Mouse (Mus musculus) lung, embryonic 16.5 days (tissue): Measurements from ENCODE around the gene Klri1. TPM values are rescaled to one million over a fixed set of nuclear protein-coding genes. Genes with fewer than 3 reads are reported as not detected.
"Not testable (repeated sequence)": the region's sequence is repeated elsewhere in the genome, so short reads cannot be mapped to it uniquely, and the experiment has no call there.

Experiments
- ATAC-seq: fragments of 200-750 bp; cut with Nextera tagmentation; 2 replicates; pipeline ENCODE4 v1.8.0; 2017; ENCODE audit warnings: low read depth, mild to moderate bottlenecking, moderate library complexity
- H3K27ac ChIP-seq: fragments of 300-500 bp; sonication (generic); 2 replicates; pipeline ENCODE4 v1.5.1; 2014; ENCODE audit warnings: mild to moderate bottlenecking, control low read depth, low read length
- H3K27me3 ChIP-seq: fragments of 300-500 bp; sonication (generic); 2 replicates; pipeline ENCODE4 v1.6.1; 2014; ENCODE audit warnings: low read depth, low read length, mixed read lengths; ENCODE audit not compliant: control insufficient read depth, insufficient read depth
- H3K36me3 ChIP-seq: fragments of 300-500 bp; sonication (generic); 2 replicates; pipeline ENCODE4 v1.6.1; 2014; ENCODE audit warnings: low read length; ENCODE audit not compliant: control insufficient read depth, insufficient read depth
- H3K4me1 ChIP-seq: fragments of 300-500 bp; sonication (generic); replicated peaks from 2 replicates; pipeline ENCODE4 v1.6.1; 2014; ENCODE audit warnings: low read length, mixed read lengths; ENCODE audit not compliant: control insufficient read depth, insufficient read depth
- H3K4me2 ChIP-seq: fragments of 300-500 bp; sonication (generic); 2 replicates; pipeline ENCODE4 v1.6.1; 2014; ENCODE audit warnings: low read depth, low read length, control low read depth
- H3K4me3 ChIP-seq: fragments of 300-500 bp; sonication (generic); 2 replicates; pipeline ENCODE4 v1.5.1; 2014; ENCODE audit warnings: mild to moderate bottlenecking, low read length, control low read depth
- H3K9ac ChIP-seq: fragments of 300-500 bp; sonication (generic); 2 replicates; pipeline ENCODE4 v1.6.1; 2014; ENCODE audit warnings: low read length, control low read depth
- H3K9me3 ChIP-seq: fragments of 300-500 bp; sonication (generic); 2 replicates; pipeline ENCODE4 v1.6.1; 2016; ENCODE audit warnings: low read length; ENCODE audit not compliant: control insufficient read depth
- WGBS: fragments of 180-500 bp; shearing (Covaris S2); extraction: QIAGEN DNeasy Blood & Tissue Kit; methylation state at CpG from one replicate; pipeline ENCODE4 v1.1.7; 2014; 5-methylcytosine and 5-hydroxymethylcytosine counted together
- microRNA-seq: library from miRNA; unstranded; fragments of <30 nt; microRNA quantifications from one replicate; pipeline ENCODE4, GENCODE M21; 2016
- polyA plus RNA-seq: library from polyadenylated mRNA; unstranded; fragments of >200 nt; fragmentation: Nextera tagmentation; extraction: Ambion mirVana; gene quantifications from 2 replicates; pipeline ENCODE4 v1.2.1, GENCODE M21; 2015

The Klri1 gene
- polyA plus RNA-seq, 1 experiment from 2014 or later, result not detected

DNA sequence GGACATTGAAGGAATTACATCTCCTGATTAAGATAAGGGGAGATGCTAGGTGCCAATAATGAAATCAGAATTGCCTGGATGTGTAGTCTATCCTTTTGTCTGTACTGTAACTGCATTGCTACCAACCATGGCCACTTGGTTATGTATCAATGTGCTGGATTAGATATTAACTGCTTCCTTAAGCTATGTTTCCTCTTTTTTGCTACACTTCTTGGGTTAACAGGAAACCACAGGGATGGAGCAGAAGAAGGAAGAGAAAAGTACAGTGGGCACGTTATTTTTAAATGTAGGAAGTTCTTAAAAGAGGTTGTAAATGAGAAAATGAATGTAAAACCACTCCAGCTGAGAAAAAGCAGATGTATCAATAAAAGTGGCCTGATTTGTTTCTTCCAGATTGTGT, 3.4 kb downstream of the Klri1 start:
- no peak for ATAC-seq
- H3K36me3 ChIP-seq, result no peaks in the 10 kb centered on the region
- 34% methylated on average over 1 of the region's 1 CpGs for WGBS

DNA sequence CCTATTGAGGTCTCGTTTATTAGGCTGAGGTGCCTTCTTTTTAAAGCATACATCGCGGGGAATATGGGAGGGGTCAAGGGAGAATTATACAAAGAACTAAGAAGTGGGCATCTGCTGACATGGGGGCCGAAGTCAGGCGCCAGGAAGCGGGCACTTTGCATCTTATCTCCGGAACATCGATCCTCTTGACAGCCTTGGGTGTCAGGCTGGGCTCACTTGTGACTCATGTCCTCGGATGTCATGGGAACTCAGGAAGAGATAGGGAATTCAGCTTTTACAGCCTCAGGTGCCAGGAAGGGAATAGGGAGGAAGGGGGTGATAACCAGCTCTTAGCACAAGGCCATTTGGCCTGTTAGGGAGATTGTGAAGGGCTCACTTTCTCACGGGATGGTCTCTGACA, 25.5 kb downstream of the Klri1 start:
- ATAC-seq, H3K36me3 ChIP-seq: not testable (repeated sequence)

More for the DNA sequence above, 3.4 kb downstream of the Klri1 start:
- H3K27me3 ChIP-seq, result no peaks in the 10 kb centered on the region
- H3K9me3 ChIP-seq, result no peaks in the 10 kb centered on the region
- H3K9ac ChIP-seq, result no peak overlapping the region
- H3K4me1 ChIP-seq, result no peaks in the 10 kb centered on the region
- no peak overlapping the region for H3K27ac ChIP-seq
- H3K4me3 ChIP-seq, result no peak overlapping the region
- H3K4me2 ChIP-seq, result no peak overlapping the region

DNA sequence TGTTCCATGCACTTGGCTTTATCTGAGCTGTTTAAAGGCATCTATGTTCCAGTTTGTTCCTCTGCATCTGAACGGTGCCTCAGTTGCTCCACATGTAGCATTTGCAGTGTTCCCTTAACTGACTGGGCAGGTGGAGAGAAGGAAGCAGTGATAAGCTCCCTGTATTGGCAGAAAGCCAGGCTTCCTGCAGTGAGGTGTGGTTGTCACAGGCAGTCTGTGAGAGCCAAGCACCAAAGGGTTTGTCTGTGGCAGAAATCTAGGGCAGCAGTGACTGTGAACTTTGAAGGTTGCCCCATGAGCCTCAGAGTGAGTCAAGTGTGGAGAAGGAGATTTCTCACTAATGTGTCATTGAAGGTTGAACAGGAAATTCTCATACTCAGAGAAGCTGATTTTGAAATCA, 36.6 kb downstream of the Klri1 start:
- no peaks in the 10 kb centered on the region for H3K36me3 ChIP-seq
- H3K9me3 ChIP-seq, result no peaks in the 10 kb centered on the region
- H3K27me3 ChIP-seq, result no peaks in the 10 kb centered on the region
- WGBS, result 41% methylated on average over 1 of the region's 1 CpGs
- H3K4me2 ChIP-seq, result no peak overlapping the region
- no peak for ATAC-seq
- no peak overlapping the region for H3K4me3 ChIP-seq
- H3K27ac ChIP-seq, result no peak overlapping the region
- H3K4me1 ChIP-seq, result no peaks in the 10 kb centered on the region
- H3K9ac ChIP-seq, result no peak overlapping the region

More for the DNA sequence above, 25.5 kb downstream of the Klri1 start:
- H3K9me3 ChIP-seq, H3K27ac ChIP-seq, H3K4me2 ChIP-seq, H3K4me3 ChIP-seq, H3K4me1 ChIP-seq, H3K9ac ChIP-seq, H3K27me3 ChIP-seq: not testable (repeated sequence)
- 68% methylated on average over 10 of the region's 10 CpGs for WGBS

DNA sequence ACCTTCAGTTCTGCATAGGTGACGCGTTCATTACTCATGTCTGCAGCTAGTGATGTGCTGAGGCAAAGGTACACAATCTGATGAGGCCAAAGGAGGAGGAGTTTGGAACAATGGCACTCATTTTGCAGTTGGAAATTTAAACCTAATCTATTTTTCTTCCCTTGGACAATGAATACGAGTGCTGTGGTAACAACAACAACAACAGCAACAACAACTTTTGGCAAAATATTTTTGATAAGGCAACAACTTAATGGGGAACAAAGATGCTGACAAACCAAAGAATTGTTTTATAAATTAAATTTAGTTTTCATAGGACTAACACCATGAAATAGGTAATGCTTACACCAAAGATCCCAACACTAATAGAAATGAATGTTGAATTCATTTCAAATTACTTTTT, 38.1 kb downstream of the Klri1 start, which contains the start of gene Klrc1:
Gene Klrc1, minus strand, starts transcription at position 101 of the 400 bp plus-strand sequence.
- no peaks in the 10 kb centered on the region for H3K36me3 ChIP-seq
- no peaks in the 10 kb centered on the region for H3K9me3 ChIP-seq
- H3K27ac ChIP-seq, result no peak within 1 kb of the TSS
- no peak within 1 kb of the TSS for H3K9ac ChIP-seq
- 74% methylated on average over 3 of the region's 3 CpGs for WGBS
- ATAC-seq, result no peak
- H3K4me2 ChIP-seq, result no peak within 1 kb of the TSS
- no peak within 1 kb of the TSS for H3K4me3 ChIP-seq
- H3K4me1 ChIP-seq, result no peaks in the 10 kb centered on the region
- no peaks in the 10 kb centered on the region for H3K27me3 ChIP-seq

DNA sequence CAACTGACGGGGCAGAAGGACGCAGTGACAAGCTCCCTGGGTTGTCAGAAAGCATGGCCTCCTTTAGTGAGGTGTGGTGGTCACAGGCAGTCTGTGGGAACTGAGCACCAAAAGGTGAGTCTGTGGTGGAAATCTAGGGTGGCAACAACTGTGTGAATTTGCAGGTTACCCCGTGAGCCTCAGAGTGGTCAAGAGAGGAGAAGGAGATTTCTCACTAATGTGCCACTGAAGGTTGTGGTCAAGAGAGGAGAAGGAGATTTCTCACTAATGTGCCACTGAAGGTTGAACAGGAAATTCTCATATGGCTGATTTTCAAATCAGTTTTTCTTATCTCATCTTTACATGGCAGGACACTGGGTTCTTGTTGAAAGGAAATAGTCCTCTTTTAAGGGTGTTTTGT, 55.6 kb downstream of the Klri1 start:
- H3K9ac ChIP-seq, H3K9me3 ChIP-seq, H3K4me2 ChIP-seq, H3K4me3 ChIP-seq, ATAC-seq, H3K36me3 ChIP-seq, H3K27me3 ChIP-seq, H3K27ac ChIP-seq, H3K4me1 ChIP-seq: not testable (repeated sequence)
- WGBS, result 40% methylated on average over 1 of the region's 3 CpGs

DNA sequence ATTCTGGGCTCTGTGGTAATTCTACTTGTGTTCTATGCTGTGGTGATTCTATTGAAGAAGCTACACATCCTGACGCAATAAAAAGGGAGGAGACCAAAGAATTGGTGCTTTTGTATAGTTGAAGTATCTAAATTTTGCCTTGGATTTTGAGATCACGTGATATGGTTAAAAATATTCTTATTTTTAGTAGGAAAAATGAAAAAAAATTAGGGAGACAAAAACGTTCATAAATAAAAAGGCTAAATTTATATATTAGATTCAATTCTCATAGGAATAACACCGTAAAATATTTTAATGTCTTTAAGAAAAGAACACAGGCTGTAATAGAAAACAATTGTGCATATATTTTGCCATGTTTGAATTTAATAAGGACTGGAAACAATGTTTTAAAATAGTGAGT, 56.3 kb downstream of the Klri1 start, which contains the start of gene Klrc2:
Gene Klrc2, minus strand, starts transcription at position 101 of the 400 bp plus-strand sequence.
- not testable (repeated sequence) for H3K4me3 ChIP-seq, H3K36me3 ChIP-seq, H3K27me3 ChIP-seq, H3K4me2 ChIP-seq, H3K27ac ChIP-seq, H3K4me1 ChIP-seq, ATAC-seq, H3K9me3 ChIP-seq, H3K9ac ChIP-seq
- WGBS, result 63% methylated on average over 4 of the region's 4 CpGs

Small RNA genes within 50 kb of the gene (microRNA-seq; reads per million reads assigned to microRNA genes)
- gene Mir680-1, result not detected

Other genes with a start within 250 kb of the Klri1 start
- 0.11 and 0.15 TPM in 2 replicates for gene Olr1, start 210.0 kb downstream of the Klri1 start, polyA plus RNA-seq
- gene Tmem52b, start 204.6 kb downstream of the Klri1 start, polyA plus RNA-seq, result 0.09 TPM in 1 of 2 replicates, not detected in the other
- 48.0 and 48.3 TPM in 2 replicates for gene Gabarapl1, start 184.0 kb downstream of the Klri1 start, polyA plus RNA-seq
- gene Klre1, start 139.2 kb downstream of the Klri1 start, polyA plus RNA-seq, result not detected in 2 replicates
- 0.51 and 2.0 TPM in 2 replicates for gene Klrd1, start 125.3 kb downstream of the Klri1 start, polyA plus RNA-seq
- 0.30 and 0.52 TPM in 2 replicates for gene Klrk1, start 93.3 kb downstream of the Klri1 start, polyA plus RNA-seq
- gene Klrc3, start 73.8 kb downstream of the Klri1 start, polyA plus RNA-seq, result not detected in 2 replicates
- not detected in 2 replicates for gene Klrc2, start 56.4 kb downstream of the Klri1 start, polyA plus RNA-seq
- 0.15 and 0.20 TPM in 2 replicates for gene Klrc1, start 38.2 kb downstream of the Klri1 start, polyA plus RNA-seq
- gene Klri2, start 23.4 kb upstream of the Klri1 start, polyA plus RNA-seq, result not detected in 2 replicates
- gene Gm156, start 67.1 kb upstream of the Klri1 start, polyA plus RNA-seq, result not detected in 2 replicates
- not detected in 2 replicates for gene Gm17631, start 145.5 kb upstream of the Klri1 start, polyA plus RNA-seq
- gene Klra17, start 159.5 kb upstream of the Klri1 start, polyA plus RNA-seq, result not detected in 2 replicates
- gene Klra5, start 200.5 kb upstream of the Klri1 start, polyA plus RNA-seq, result not detected in 2 replicates